Mouse (Mus musculus): ENCODE data around the gene Cdkal1. TPM values are rescaled to one million over a fixed set of nuclear protein-coding genes. Genes with fewer than 3 reads are reported as not detected.
A peak's percentile ranks its signal among the peaks of the same experiment; 100 is the strongest.

The Cdkal1 gene
- polyA plus RNA-seq, 1 experiment from 2014 or later, result 35.4 TPM

- no peak for ATAC-seq (ENCODE audit: insufficient read depth)
- no peaks in the 10 kb centered on the region for H3K27me3 ChIP-seq (ENCODE audit: insufficient read depth, low read length)
- no peak overlapping the region for H3K9ac ChIP-seq
- no peak overlapping the region for H3K27ac ChIP-seq (ENCODE audit: low read depth)
- DNase-seq, result no peak
- H3K4me2 ChIP-seq, result no peak overlapping the region
- no peak for TF ChIP-seq CTCF (IDR thresholded peaks at IDR 0.05; ENCODE audit: low read depth)
- no peaks in the 10 kb centered on the region for H3K4me1 ChIP-seq (ENCODE audit: insufficient read depth)
- WGBS, result 77% methylated on average over 7 of the region's 7 CpGs
- no peaks in the 10 kb centered on the region for H3K36me3 ChIP-seq (ENCODE audit: insufficient read depth)
- H3K4me3 ChIP-seq (ENCODE audit: low read depth, low read length), result no peak overlapping the region
- no peaks in the 10 kb centered on the region for H3K9me3 ChIP-seq (ENCODE audit: low read depth, low read length)
Measured at GRCm38 (mm10) chr13:29615081-29615480, 240.4 kb downstream of the Cdkal1 start.

DNA sequence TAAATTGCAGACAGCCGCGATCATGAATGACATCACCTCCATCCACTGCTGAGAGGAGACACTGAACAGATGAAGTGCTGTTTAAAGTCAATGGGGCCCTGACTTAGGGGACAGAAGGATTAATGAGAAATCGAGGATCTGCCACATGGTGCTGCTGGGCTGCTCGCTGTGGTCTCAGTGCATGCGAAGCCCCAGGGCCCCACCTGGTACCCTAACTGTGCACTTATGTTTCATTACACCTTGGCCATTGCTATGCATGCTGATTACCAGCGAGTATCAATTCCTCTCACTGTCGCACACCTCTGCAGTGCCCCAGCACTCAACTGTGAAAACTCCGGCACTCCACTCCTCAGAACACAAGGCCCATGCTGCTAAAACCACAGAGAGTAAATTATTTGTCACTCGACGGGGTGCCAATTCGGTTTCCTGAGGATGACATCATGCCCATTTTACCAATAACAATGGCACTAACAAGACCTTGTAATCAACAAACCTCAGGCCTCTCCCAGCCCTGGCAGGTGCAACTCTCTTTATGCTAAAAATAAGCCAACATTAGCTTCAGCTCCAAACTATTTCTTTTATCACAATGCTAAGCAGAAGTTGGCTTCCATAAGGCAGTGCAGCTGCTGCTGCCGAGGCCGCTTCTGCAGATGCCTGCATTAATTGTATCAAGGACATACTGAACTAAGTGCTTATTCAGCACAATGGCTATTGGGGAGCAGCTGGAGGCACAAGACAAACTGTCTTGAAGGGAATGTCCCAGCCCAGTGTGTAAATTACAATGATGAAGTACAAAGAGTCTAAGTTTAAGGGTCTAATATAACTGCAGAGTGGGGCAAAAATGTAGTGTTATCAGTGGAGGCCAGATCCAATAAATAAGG lies 245.2 kb downstream of the Cdkal1 start:
- Histone ChIP-seq H3K4me2 (no peak overlapping the region), H3K27me3 (ENCODE audit: insufficient read depth, low read length) (no peaks in the 10 kb centered on the region), H3K9me3 (ENCODE audit: low read depth, low read length) (no peaks in the 10 kb centered on the region), H3K4me1 (ENCODE audit: insufficient read depth) (no peaks in the 10 kb centered on the region), H3K4me3 (ENCODE audit: low read depth, low read length) (no peak overlapping the region), H3K9ac (no peak overlapping the region), H3K27ac (ENCODE audit: low read depth) (no peak overlapping the region), H3K36me3 (ENCODE audit: insufficient read depth) (no peaks in the 10 kb centered on the region)
- TF ChIP-seq CTCF (IDR thresholded peaks at IDR 0.05; ENCODE audit: low read depth), result no peak
- WGBS, result 39% methylated on average over 13 of the region's 13 CpGs
- DNase-seq (peak; percentile 48), ATAC-seq (ENCODE audit: insufficient read depth) (peak; percentile 65; the same call in 1 of the 2 replicates)

- H3K27ac ChIP-seq (ENCODE audit: low read depth), result no peak overlapping the region
- no peak overlapping the region for H3K4me3 ChIP-seq (ENCODE audit: low read depth, low read length)
- WGBS, result 72% methylated on average over 5 of the region's 5 CpGs
- ATAC-seq (ENCODE audit: insufficient read depth) (no peak), DNase-seq (no peak)
- H3K4me1 ChIP-seq (ENCODE audit: insufficient read depth), result no peaks in the 10 kb centered on the region
- no peak overlapping the region for H3K9ac ChIP-seq
- no peaks in the 10 kb centered on the region for H3K27me3 ChIP-seq (ENCODE audit: insufficient read depth, low read length)
- H3K36me3 ChIP-seq (ENCODE audit: insufficient read depth), result no peaks in the 10 kb centered on the region
- no peak overlapping the region for H3K4me2 ChIP-seq
- no peaks in the 10 kb centered on the region for H3K9me3 ChIP-seq (ENCODE audit: low read depth, low read length)
- no peak for TF ChIP-seq CTCF (IDR thresholded peaks at IDR 0.05; ENCODE audit: low read depth)
Measured at GRCm38 (mm10) chr13:29609441-29609840, 246.0 kb downstream of the Cdkal1 start.

DNA sequence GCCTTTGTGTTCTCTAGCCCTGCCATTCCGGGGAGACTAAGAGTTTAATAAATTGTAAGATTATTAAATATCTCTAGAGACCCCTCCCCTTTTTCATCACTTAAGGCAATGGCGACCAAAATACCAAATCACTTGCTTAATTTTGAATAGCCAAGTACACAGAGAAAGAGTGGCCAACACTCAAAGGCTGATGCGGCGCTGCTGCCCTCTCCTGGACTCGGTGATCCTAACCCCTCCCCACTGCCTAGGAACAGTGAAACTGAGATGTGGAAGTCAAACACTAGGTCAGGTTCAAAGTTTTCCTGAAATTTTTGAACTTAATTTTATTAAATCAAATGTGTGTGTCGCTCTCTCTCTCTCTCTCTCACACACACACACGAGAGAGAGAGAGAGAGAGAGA lies 251.2 kb downstream of the Cdkal1 start:
- no peaks in the 10 kb centered on the region for H3K27me3 ChIP-seq (ENCODE audit: insufficient read depth, low read length)
- ATAC-seq (ENCODE audit: insufficient read depth), result no peak; the same call in 1 of the 2 replicates

GRCm38 (mm10) chr13:29603597-29603996 lies 251.9 kb downstream of the Cdkal1 start:
- Histone ChIP-seq H3K36me3 (ENCODE audit: insufficient read depth) (no peaks in the 10 kb centered on the region), H3K4me1 (ENCODE audit: insufficient read depth) (no peaks in the 10 kb centered on the region), H3K4me2 (no peak overlapping the region), H3K27ac (ENCODE audit: low read depth) (no peak overlapping the region), H3K9me3 (ENCODE audit: low read depth, low read length) (no peaks in the 10 kb centered on the region), H3K9ac (no peak overlapping the region), H3K27me3 (ENCODE audit: insufficient read depth, low read length) (no peaks in the 10 kb centered on the region), H3K4me3 (ENCODE audit: low read depth, low read length) (no peak overlapping the region)
- ATAC-seq (ENCODE audit: insufficient read depth) (no peak), DNase-seq (no peak)
- 73% methylated on average over 6 of the region's 6 CpGs for WGBS
- no peak for TF ChIP-seq CTCF (IDR thresholded peaks at IDR 0.05; ENCODE audit: low read depth)

More for the DNA sequence above, 251.2 kb downstream of the Cdkal1 start:
- Histone ChIP-seq H3K9ac (no peak overlapping the region), H3K36me3 (ENCODE audit: insufficient read depth) (no peaks in the 10 kb centered on the region), H3K4me1 (ENCODE audit: insufficient read depth) (no peaks in the 10 kb centered on the region), H3K9me3 (ENCODE audit: low read depth, low read length) (no peaks in the 10 kb centered on the region), H3K4me2 (no peak overlapping the region), H3K27ac (ENCODE audit: low read depth) (no peak overlapping the region), H3K4me3 (ENCODE audit: low read depth, low read length) (no peak overlapping the region)
- DNase-seq, result peak; percentile 84
- 24% methylated on average over 6 of the region's 7 CpGs for WGBS
- peak; percentile 84 for TF ChIP-seq CTCF (IDR thresholded peaks at IDR 0.05; ENCODE audit: low read depth)

- Histone ChIP-seq H3K4me1 (ENCODE audit: insufficient read depth) (no peaks in the 10 kb centered on the region), H3K4me3 (ENCODE audit: low read depth, low read length) (no peak overlapping the region), H3K36me3 (ENCODE audit: insufficient read depth) (no peaks in the 10 kb centered on the region), H3K9me3 (ENCODE audit: low read depth, low read length) (no peaks in the 10 kb centered on the region), H3K4me2 (no peak overlapping the region), H3K27me3 (ENCODE audit: insufficient read depth, low read length) (no peaks in the 10 kb centered on the region), H3K9ac (no peak overlapping the region), H3K27ac (ENCODE audit: low read depth) (no peak overlapping the region)
- ATAC-seq (ENCODE audit: insufficient read depth), result no peak
- no peak for TF ChIP-seq CTCF (IDR thresholded peaks at IDR 0.05; ENCODE audit: low read depth)
- 85% methylated on average over 2 of the region's 2 CpGs for WGBS
- DNase-seq, result no peak
Measured at GRCm38 (mm10) chr13:29601033-29601432, 254.4 kb downstream of the Cdkal1 start.

DNA sequence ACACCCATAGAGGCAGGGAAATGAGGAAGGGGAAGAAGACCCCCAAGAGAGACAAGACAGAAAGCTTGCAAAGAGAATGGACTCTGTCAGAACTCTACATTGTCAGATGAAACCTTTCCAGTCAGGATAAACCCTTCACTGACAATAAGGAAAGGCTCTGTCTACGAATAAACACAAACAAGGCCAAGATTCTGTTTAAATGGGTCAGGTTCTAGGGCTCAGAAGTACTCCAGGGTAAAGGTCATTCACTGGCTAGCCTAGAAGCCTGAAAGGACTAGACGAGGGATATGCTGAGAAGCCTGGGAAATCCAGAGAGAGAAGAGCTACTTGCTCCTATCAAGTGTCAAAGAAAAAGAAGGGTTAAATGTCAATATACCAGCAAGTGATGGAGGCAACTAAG lies 255.8 kb downstream of the Cdkal1 start:
- no peak overlapping the region for H3K27ac ChIP-seq (ENCODE audit: low read depth)
- H3K36me3 ChIP-seq (ENCODE audit: insufficient read depth), result no peaks in the 10 kb centered on the region
- ATAC-seq (ENCODE audit: insufficient read depth), result no peak
- no peak overlapping the region for H3K4me3 ChIP-seq (ENCODE audit: low read depth, low read length)
- no peaks in the 10 kb centered on the region for H3K27me3 ChIP-seq (ENCODE audit: insufficient read depth, low read length)
- no peaks in the 10 kb centered on the region for H3K4me1 ChIP-seq (ENCODE audit: insufficient read depth)
- H3K9me3 ChIP-seq (ENCODE audit: low read depth, low read length), result no peaks in the 10 kb centered on the region
- H3K4me2 ChIP-seq, result no peak overlapping the region
- no peak for TF ChIP-seq CTCF (IDR thresholded peaks at IDR 0.05; ENCODE audit: low read depth)
- WGBS, result 55% methylated on average over 2 of the region's 2 CpGs
- no peak for DNase-seq
- H3K9ac ChIP-seq, result no peak overlapping the region

Data from lung, embryonic 14.5 days (tissue).